Mouse (Mus musculus) hindbrain, embryonic 16.5 days (tissue): ENCODE data around the gene Ssr2. TPM values are rescaled to one million over a fixed set of nuclear protein-coding genes. Genes with fewer than 3 reads are reported as not detected.
"Not testable (repeated sequence)": the region's sequence is repeated elsewhere in the genome, so short reads cannot be mapped to it uniquely, and the experiment has no call there.

Source experiments
- ATAC-seq: fragments of 200-750 bp; cut with Nextera tagmentation; 2 replicates; pipeline ENCODE4 v1.8.0; 2017; ENCODE audit warnings: moderate TSS enrichment, moderate library complexity
- H3K27ac ChIP-seq: fragments of 300-500 bp; sonication (generic); 2 replicates; pipeline ENCODE4 v1.5.1; 2014; ENCODE audit warnings: low read depth, mild to moderate bottlenecking, control low read depth, low read length, moderate library complexity
- H3K27me3 ChIP-seq: fragments of 300-500 bp; sonication (generic); replicated peaks from 2 replicates; pipeline ENCODE4 v1.6.1; 2014; ENCODE audit warnings: low read length; ENCODE audit not compliant: control insufficient read depth, insufficient read depth
- H3K36me3 ChIP-seq: fragments of 300-500 bp; sonication (generic); 2 replicates; pipeline ENCODE4 v1.6.1; 2014; ENCODE audit warnings: mild to moderate bottlenecking, low read length, moderate library complexity, mixed read lengths; ENCODE audit not compliant: control insufficient read depth, insufficient read depth
- H3K4me1 ChIP-seq: fragments of 300-500 bp; sonication (generic); 2 replicates; pipeline ENCODE4 v1.6.1; 2014; ENCODE audit warnings: low read depth, low read length; ENCODE audit not compliant: control insufficient read depth, insufficient read depth
- H3K4me2 ChIP-seq: fragments of 300-500 bp; sonication (generic); 2 replicates; pipeline ENCODE4 v1.6.1; 2014; ENCODE audit warnings: mild to moderate bottlenecking, low read length, control low read depth, moderate library complexity
- H3K4me3 ChIP-seq: fragments of 300-500 bp; sonication (generic); 2 replicates; pipeline ENCODE4 v1.5.1; 2014; ENCODE audit warnings: mild to moderate bottlenecking, low read length, control low read depth, moderate library complexity
- H3K9ac ChIP-seq: fragments of 300-500 bp; sonication (generic); 2 replicates; pipeline ENCODE4 v1.6.1; 2014; ENCODE audit warnings: low read depth, mild to moderate bottlenecking, control low read depth, low read length, moderate library complexity
- H3K9me3 ChIP-seq: fragments of 300-500 bp; sonication (generic); 2 replicates; pipeline ENCODE4 v1.6.1; 2014; ENCODE audit warnings: mild to moderate bottlenecking, low read length, moderate library complexity; ENCODE audit not compliant: control insufficient read depth
- whole genome bisulfite sequencing: fragments of 180-500 bp; shearing (Covaris S2); extraction: QIAGEN DNeasy Blood & Tissue Kit; methylation state at CpG from one replicate; pipeline ENCODE4 v1.1.7; 2014; 5-methylcytosine and 5-hydroxymethylcytosine counted together
- polyA plus RNA-seq: library from polyadenylated mRNA; unstranded; fragments of >200 nt; fragmentation: Nextera tagmentation; extraction: Ambion mirVana; gene quantifications from 2 replicates; pipeline ENCODE4 v1.2.1, GENCODE M21; 2015

The Ssr2 gene
- polyA plus RNA-seq, 1 experiment from 2014 or later = 133 TPM

- Histone ChIP-seq H3K27me3 (no peaks in the 10 kb centered on the region), H3K36me3 (peaks cover 38% of the 10 kb centered on the region), H3K4me2 (no peak overlapping the region), H3K4me1 (no peaks in the 10 kb centered on the region), H3K4me3 (no peak overlapping the region), H3K27ac (no peak overlapping the region), H3K9me3 (no peaks in the 10 kb centered on the region), H3K9ac (no peak overlapping the region)
- no peak for ATAC-seq
- WGBS = 97% methylated on average over 5 of the region's 5 CpGs
Observed at GRCm38 (mm10) chr3:88586640-88587039, 11.0 kb downstream of the Ssr2 start.

- Histone ChIP-seq H3K9ac (no peak overlapping the region), H3K4me2 (no peak overlapping the region), H3K36me3 (peaks cover 23% of the 10 kb centered on the region), H3K4me1 (no peaks in the 10 kb centered on the region; the same call in 1 of the 2 replicates), H3K27ac (no peak overlapping the region), H3K27me3 (no peaks in the 10 kb centered on the region), H3K9me3 (no peaks in the 10 kb centered on the region), H3K4me3 (no peak overlapping the region)
- WGBS = 33% methylated on average over 5 of the region's 5 CpGs
- ATAC-seq = no peak
Observed at GRCm38 (mm10) chr3:88590246-88590645, 14.6 kb downstream of the Ssr2 start.

GRCm38 (mm10) chr3:88591044-88591443, 15.4 kb downstream of the Ssr2 start:
- ATAC-seq = no peak
- Histone ChIP-seq H3K9me3 (no peaks in the 10 kb centered on the region), H3K27me3 (no peaks in the 10 kb centered on the region), H3K4me3 (no peak overlapping the region), H3K36me3 (peaks cover 18% of the 10 kb centered on the region), H3K9ac (no peak overlapping the region), H3K27ac (no peak overlapping the region), H3K4me2 (no peak overlapping the region), H3K4me1 (no peaks in the 10 kb centered on the region; the same call in 1 of the 2 replicates)
- WGBS = 68% methylated on average over 3 of the region's 3 CpGs

GRCm38 (mm10) chr3:88591950-88592731, 16.5 kb downstream of the Ssr2 start:
- 0 out of 2 replicates have a peak overlapping the region, but pooled peaks have one; percentile 22 for H3K9ac ChIP-seq
- H3K27me3 ChIP-seq = no peaks in the 10 kb centered on the region
- 0 out of 2 replicates have a peak overlapping the region, but pooled peaks have one; percentile 5 for H3K4me2 ChIP-seq
- H3K4me1 ChIP-seq = no peaks in the 10 kb centered on the region; the same call in 1 of the 2 replicates
- H3K36me3 ChIP-seq = peaks cover 10% of the 10 kb centered on the region
- H3K27ac ChIP-seq = no peak overlapping the region
- H3K4me3 ChIP-seq = no peak overlapping the region
- no peak for ATAC-seq
- 38% methylated on average over 9 of the region's 9 CpGs for WGBS
- H3K9me3 ChIP-seq = no peaks in the 10 kb centered on the region

- no peak for ATAC-seq
- Histone ChIP-seq H3K4me2 (no peak overlapping the region), H3K4me3 (no peak overlapping the region), H3K9ac (no peak overlapping the region), H3K27ac (no peak overlapping the region), H3K9me3 (no peaks in the 10 kb centered on the region), H3K27me3 (no peaks in the 10 kb centered on the region), H3K36me3 (peaks cover 1% of the 10 kb centered on the region), H3K4me1 (no peaks in the 10 kb centered on the region; the same call in 1 of the 2 replicates)
- WGBS = 78% methylated on average over 10 of the region's 10 CpGs
Observed at GRCm38 (mm10) chr3:88592942-88593576, 17.4 kb downstream of the Ssr2 start.

DNA sequence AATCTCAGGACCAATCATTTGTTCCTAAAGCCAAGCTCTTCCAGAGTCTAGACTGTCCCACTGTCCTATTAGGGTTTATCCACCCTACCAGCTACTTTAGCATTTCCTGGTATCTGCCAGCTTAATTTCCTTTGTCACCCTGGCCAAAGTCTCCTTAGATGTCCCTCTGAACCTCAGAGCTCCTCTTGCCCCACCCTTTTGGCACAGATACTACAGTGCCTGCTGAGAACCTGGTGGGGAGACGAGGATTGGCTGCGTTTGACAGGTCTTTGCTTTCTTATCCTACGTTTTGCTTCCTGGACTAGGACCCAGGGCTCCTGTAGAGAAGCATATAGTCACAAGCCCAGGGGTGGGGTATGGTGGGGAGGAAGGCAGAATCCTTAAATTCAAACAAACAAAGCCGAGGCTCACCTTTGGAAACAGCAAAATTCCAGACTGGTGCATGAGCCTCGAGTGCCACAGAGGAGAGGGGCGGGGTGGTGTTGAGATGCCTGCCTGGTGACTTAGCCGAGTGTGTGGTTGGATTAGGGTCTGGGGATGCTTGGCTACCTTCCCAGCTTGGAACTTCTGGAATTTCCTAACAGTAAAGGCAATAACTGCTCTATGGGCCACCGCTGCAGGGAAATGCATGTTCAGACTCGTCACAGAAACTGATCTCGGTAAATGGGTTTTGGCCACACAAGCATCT, 18.4 kb downstream of the Ssr2 start:
- ATAC-seq = no peak
- H3K9ac ChIP-seq = no peak overlapping the region
- H3K4me2 ChIP-seq = no peak overlapping the region
- 62% methylated on average over 10 of the region's 10 CpGs for WGBS
- H3K4me1 ChIP-seq = no peaks in the 10 kb centered on the region; the same call in 1 of the 2 replicates
- H3K27ac ChIP-seq = no peak overlapping the region
- no peaks in the 10 kb centered on the region for H3K27me3 ChIP-seq
- no peaks in the 10 kb centered on the region for H3K36me3 ChIP-seq
- H3K9me3 ChIP-seq = no peaks in the 10 kb centered on the region
- no peak overlapping the region for H3K4me3 ChIP-seq

- WGBS = 87% methylated on average over 4 of the region's 4 CpGs
- not testable (repeated sequence) for H3K4me3 ChIP-seq
Observed at GRCm38 (mm10) chr3:88596547-88596946, 20.9 kb downstream of the Ssr2 start.

DNA sequence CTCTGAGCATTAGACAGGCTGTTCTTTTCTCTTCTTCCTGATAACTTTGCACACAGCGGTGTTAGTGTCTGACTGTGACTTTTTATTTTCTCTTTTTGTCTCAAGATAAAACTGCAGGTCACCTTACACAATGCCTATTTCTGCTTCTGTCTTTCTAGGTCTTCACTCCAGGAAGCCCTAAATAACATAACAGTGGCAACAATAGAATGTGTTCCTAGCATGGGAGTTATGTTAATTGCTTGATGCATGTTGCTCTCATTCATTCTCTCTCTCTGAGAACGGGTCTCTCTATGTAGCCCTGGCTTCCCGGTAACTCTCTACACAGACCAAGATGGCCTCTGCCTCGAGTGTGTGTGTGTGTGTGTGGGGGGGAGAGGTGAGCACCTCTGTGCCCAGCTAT, 26.8 kb downstream of the Ssr2 start:
- Histone ChIP-seq H3K27me3 (no peaks in the 10 kb centered on the region), H3K4me1 (peaks cover 2% of the 10 kb centered on the region; the same call in 1 of the 2 replicates), H3K9ac (no peak overlapping the region), H3K36me3 (no peaks in the 10 kb centered on the region), H3K27ac (no peak overlapping the region), H3K9me3 (no peaks in the 10 kb centered on the region), H3K4me3 (no peak overlapping the region), H3K4me2 (no peak overlapping the region)
- no peak for ATAC-seq
- WGBS = 62% methylated on average over 4 of the region's 4 CpGs

More at GRCm38 (mm10) chr3:88596547-88596946, 20.9 kb downstream of the Ssr2 start:
- not testable (repeated sequence) for ATAC-seq, H3K4me1 ChIP-seq, H3K36me3 ChIP-seq, H3K9me3 ChIP-seq, H3K27me3 ChIP-seq, H3K9ac ChIP-seq, H3K4me2 ChIP-seq, H3K27ac ChIP-seq

DNA sequence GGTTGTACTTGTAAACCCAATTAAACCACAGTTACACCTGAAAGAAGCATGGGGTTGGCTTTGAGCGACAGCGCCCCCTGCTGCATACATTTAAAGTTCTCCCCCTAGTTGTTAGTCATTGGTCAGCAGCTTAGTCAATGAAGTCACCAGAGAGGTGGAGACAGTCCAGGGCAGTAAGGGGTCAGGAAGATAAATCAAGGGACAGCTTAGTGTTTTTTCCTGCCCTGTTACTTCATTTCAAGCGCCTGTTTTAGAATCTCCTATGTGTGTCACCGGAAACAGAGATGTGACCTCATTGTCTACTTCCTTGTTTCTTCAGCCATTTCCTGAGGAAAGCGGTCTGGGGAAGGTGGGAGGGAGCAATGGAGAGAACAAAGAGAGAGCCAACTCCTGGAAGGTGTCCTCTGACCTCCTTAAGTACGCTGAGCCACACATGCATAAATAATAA, 28.1 kb downstream of the Ssr2 start:
- no peak overlapping the region for H3K9ac ChIP-seq
- no peaks in the 10 kb centered on the region for H3K9me3 ChIP-seq
- H3K36me3 ChIP-seq = no peaks in the 10 kb centered on the region
- no peak overlapping the region for H3K27ac ChIP-seq
- no peak overlapping the region for H3K4me3 ChIP-seq
- no peak for ATAC-seq
- H3K4me1 ChIP-seq = peaks cover 2% of the 10 kb centered on the region; the same call in 1 of the 2 replicates
- 31% methylated on average over 6 of the region's 6 CpGs for WGBS
- H3K4me2 ChIP-seq = no peak overlapping the region
- H3K27me3 ChIP-seq = no peaks in the 10 kb centered on the region
